Mouse (Mus musculus): Measurements from ENCODE around the gene Tbc1d20.
"Not testable (repeated sequence)": the region's sequence is repeated elsewhere in the genome, so short reads cannot be mapped to it uniquely, and the experiment has no call there.

Tbc1d20 gene

DNA sequence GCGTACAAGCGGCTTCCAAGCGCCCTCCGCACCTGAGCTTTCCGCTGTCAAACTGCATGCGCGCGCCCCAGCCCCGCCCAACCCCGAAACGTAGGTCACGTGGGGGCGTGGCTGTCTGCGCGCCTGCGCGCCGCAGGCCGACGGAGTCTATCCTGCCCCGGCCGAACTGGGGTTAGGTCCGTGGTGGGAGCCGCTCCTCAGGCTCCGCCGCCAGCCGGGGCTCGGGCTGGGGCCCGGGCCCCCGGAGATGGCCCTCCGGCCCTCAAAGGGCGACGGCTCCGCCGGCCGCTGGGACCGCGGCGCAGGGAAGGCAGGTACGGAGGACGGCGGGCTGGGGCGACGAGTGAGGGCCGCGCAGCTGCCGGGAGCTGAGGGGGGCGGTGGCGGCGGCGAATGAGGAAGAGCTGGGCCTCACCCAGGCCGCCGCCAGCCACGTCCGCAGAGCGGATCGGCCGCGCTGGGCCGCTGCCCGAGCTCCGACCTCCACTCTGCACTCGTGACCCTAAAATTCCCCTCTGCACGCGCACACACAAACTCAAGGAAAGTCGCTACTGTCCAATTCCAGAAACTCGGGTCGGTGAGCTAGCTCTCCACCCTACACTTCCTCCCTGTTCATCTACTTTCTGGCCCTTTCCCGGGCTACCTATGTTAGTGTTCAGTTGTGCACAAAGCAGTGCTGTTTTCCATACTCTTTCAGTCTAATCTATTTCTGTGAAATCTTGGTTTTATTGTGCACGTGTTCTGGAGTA lies at the start of gene Tbc1d20:
Gene Tbc1d20 (plus strand): TSS at position 102 of the 749 bp plus-strand sequence.
- DNase-seq: peak; percentile 94

DNA sequence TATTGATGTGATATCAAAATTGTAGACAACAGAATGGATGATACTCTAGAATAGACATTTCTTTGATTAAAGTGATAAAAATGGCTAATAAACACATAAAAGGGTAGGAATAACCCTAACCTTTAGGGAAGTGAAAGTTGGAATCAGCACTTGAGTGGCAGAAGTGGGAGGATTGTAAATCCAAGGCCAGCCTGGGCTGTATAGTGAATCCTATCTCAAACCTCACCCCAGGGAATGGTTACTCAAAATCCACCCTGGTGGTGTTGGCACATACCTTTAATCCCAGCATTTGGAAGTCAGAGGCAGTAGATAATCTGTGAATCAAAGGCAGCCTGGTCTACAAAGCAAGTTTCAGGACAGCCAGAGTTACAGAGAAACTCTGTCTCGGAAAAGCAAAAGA lies 46.4 kb upstream of the Tbc1d20 start:
- DNase-seq: no peak

DNA sequence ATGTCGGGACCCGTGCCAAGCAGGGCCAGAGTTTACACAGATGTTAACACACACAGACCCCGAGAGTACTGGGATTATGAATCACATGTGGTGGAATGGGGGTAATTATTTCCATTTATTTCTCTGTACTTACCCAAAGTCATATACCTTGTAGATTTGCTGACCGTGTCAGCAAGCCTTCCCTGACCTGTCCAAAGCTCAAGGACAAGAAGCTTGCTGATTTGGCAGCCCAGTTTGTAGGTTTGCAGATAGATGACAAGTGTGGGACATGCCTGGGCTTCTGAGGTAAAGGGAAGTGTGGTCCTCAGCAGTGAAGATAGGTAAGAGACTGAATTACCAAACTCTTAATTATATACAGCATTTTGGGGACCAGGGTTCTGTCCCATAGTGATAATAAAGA lies 43.1 kb upstream of the Tbc1d20 start:
- no peak for DNase-seq

DNA sequence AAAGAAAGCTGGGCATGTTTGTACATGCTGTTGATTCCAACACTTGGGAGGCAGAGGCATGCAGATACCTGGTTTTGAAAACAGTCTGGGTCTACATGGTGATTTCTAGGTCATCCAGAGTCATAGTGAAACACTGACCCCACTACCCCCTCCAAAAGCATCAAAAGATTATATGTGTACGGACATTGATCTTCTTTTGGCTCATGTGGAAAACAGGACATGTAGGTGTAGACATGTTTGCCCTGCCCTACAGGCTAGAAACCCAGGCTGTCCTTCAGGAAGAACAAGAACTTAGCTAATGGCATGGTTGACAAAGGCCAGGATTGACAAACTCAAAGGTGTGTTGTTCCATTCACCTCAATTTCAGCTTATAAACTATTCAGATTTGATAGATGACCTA lies 33.9 kb upstream of the Tbc1d20 start:
- no peak for DNase-seq

DNA sequence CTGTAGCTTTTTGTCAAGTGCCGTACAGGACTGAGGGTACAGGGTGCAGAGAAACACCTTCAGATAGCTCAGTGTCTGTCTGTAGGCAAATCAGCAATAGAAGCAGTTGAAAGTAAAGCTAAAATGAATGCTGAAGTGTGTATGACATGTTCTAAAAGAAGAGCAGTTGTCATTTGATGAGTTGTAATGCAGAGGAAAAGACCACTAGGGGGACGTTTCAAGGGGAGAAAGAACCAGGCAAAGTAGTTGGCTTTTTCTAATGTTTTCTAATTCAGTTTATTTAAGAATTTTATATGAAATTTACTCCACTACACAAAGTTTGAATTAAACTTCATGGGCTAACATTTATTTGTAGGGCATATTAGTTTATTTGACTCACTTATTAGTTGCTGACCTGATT lies 20.0 kb upstream of the Tbc1d20 start:
- DNase-seq: no peak

DNA sequence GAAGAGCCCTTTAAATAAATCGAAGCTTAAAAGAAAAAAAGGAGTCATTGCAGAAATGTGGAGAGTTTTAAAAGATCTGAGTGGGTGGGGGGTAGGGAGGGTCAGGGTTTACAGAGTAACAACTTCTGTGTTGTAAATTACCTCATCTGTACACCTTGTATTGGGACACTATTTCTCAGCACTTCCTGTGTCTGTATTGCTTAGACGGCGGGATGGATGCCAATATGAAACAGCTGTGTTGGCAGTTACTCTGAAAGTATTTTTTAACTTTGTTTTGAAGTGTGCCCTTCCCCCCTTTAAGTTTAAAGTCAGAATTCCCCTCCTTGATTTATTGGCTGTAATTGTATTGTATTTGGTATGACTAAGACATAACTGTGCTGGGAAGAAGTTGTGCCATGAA lies 12.2 kb upstream of the Tbc1d20 start:
- DNase-seq: no peak

DNA sequence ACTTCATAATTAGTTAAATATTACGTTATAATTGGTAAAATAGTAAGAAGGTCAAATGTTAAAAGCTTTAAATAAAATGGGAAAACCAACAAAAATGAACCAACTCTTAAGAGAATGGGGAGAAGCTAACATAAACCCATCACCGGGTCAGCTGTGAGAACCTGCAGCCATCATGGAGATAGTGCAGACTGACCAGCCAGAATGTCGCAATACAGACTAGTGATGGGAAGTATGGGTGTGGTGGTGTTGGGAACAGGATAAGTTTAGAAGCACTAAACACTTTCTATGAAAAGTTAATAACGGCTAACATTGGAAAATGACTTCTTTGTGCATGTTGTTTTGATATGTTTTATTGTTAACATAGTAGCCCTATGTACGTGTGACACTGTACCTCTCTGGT lies 6.1 kb upstream of the Tbc1d20 start:
- DNase-seq: no peak

DNA sequence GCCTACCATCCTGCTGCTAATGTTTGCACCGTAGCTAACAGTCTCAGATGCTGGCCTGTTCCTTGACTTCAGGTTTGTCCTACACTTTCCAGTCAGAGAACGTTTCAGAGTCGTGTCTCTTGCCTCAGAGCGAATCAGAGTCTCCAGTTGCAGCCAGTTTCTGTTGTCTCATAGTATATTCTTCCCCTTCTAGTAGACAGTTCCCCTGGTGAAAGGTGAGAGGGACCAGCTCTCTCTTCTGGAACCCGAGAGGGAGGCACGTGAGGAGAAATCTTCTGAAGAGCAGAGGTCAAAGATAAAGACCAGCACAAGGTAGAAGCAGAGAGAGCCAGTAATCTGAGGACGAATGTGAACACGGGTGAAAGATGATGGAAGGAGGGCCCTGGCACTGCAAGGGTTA lies 5.6 kb upstream of the Tbc1d20 start:
- no peak for DNase-seq

DNA sequence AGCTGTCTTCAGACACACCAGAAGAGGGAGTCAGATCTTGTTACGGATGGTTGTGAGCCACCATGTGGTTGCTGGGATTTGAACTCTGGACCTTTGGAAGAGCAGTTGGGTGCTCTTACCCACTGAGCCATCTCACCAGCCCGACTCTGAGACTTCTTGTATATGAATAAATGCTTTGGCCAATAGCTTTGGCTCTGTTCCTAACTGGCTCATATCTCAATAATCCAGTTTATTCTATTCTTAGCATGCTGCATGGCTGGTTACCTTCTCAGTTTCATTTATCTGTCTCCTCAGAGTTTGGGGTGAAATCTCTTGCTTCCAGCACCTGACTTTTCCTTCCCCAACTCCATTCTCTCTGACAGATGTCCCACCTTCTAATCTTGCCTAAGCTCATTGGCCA lies 4.0 kb upstream of the Tbc1d20 start:
- DNase-seq: not testable (repeated sequence)

DNA sequence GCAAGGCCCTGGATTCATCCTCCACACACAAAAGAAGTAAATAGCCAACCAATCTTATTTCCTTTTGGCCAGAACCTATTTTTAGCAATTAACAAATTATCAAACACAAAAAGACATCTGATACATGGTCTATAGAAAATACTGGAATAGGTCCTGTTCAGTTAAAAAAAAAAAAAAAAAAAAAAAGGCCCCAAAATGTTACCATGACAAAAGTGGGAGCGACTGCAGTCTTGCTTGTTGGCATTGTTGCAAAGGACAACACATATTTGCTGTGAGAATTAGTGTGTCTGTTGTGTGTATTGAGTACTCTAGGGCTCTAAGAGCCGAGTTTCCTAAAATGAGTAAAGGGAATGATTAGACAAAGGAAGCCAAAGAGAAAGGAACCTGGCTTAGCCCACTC lies 1.2 kb upstream of the Tbc1d20 start:
- no peak for DNase-seq

DNA sequence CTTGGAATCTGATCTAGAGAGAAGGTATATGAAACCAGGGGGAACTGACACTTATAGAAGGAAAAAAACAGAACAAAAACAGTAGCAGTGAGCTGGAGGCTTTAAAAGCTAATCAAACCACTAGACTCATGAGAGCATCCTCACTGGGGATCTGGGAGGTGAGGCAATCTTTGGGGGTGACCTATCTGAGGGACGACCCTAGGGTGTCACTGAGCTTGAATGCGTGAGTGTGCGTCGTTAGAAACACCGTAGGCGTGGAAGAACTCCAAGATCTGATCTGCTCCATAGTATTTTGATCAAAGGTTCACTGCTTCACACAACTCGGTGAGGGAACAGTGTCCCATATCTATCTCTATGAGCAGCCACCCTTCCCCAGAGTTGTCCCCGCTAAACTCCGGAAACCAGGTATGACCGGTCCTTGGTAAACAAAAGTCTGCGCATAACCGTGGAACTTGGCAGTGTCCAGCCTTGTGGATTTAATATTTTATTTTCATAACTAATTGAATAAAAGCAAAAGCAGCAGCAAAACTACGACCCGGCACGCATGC lies 375 bp upstream of the Tbc1d20 start:
- DNase-seq: no peak

DNA sequence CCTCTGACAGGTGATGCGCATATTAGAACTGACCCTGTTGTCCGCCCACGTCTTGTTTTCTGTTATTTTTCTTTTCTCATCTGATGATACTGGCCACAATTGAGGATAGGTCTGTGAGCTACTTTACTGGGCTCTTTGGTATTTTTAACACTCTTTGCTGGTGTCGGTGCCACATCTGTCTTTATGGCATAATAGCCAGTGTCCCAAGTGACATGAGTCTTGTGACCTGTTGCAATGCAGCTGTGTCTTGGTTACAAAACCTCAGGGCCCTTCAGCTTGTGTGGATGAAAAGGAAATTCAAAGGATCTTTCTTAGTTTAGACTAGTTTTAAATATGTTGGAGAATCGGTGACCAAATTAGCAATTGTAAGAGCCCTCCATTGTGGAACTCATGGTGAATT lies 913 bp downstream of the Tbc1d20 start:
- no peak for DNase-seq

DNA sequence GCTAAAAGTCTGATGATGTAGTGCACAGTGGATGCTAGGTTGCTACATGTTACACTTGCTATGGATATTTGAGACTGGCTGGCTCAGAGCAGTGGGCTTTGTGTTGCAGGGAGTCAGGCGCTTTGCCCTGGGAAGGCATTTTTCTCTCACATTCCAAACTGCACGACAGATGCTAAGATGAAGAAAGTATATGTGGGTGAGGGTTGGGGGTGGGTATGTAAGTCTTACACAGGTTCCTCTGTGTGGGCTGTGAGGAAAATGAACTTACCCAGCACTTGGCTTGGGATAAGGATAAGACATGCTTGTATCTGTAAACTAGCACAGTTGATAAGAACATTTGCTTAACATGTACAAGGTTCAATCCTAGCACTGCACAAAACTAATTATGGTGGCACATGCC lies 9.2 kb downstream of the Tbc1d20 start:
- no peak for DNase-seq

DNA sequence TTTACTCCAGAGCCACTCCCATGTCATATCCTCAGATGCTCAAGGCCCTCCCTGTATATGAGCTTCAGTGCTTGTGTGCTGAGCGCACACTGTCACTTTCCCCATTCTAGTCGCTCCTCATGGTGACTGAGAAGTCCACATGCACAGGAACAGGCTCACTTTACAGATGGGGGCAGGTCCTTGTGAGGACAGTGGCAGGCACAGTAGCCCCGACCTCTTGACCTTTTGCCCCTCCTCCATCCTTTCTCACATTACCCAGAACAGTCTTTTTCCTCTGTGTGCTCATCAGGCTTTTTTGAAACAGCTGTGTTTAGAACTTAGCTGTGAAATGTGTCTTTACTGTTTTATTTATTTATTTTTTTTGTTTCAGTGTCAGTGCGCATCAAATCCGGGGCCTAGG lies 10.2 kb downstream of the Tbc1d20 start:
- no peak for DNase-seq

DNA sequence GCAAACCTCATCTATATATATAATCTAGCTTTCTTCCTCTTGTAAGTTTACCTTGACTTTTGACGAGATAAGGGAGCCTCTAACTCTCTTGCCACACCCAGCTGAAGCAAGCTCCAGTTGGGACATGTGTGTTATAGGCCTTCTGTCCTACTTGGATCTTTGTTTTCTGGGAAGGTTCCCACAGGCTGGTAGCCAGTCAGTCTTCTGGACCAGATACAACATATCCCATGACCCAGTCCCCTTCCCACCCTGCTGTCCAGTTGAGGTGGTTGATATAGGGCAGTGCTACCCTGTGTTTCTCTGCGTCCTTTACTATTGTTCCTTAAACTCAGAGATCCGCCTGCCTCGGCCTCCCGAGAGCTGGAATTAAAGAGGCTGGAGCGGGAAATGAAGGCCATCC lies 11.9 kb downstream of the Tbc1d20 start:
- DNase-seq: no peak

DNA sequence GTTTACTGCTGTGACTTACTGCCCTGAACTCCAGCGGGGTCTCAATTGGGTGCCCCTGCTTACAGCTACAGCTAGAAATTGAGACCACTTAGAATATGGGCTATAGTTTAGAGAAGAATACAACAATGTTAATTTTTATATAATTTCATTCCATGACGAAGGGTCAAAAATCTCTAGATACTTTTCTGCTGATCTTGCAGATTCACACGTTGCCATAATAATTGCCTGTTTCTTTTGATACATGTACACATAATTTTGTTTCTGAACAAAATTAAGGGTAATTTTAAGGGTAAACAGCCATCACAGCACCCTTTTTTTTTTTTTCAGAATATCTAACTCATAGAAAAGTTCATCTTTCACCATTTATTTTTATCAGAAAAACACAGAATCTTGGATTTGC lies 13.6 kb downstream of the Tbc1d20 start:
- no peak for DNase-seq

DNA sequence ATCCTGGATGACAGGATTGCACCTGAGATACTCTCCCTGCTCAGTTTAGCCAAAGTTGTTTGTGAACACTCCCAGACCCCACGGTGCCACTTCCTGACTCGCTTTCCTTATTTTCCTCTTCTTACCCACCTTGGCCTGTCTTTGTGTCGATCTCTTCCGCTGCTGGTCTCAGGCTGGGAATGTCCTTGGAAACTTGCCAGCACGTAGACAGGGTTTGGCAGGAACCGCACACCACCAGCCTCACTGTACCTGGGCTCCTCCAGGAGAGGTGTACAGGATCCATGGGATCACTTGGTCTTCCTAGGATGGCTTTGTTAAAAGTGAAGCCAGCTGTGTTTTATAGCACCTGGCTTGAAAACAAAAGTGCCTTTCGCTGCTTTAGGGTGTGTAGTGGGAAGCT lies 19.4 kb downstream of the Tbc1d20 start:
- no peak for DNase-seq

DNA sequence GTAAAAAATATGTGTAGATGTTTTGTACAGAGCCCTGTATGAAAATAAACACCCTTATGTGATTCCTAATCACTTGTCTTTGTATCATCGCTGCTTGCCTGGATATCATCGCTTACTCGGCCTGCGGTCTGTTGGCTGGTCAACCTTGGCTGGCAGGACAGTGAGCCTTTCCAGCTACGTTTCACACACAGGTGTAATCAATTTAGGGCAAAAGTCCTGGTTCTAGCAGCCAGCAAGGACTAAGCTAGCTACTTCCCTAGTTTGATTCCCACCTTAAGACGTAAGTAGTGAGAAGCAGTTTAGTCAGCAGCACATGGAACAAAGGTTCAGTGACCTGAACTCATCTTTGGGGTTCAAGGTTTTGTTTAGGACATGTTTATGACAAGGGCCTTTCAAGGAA lies 20.3 kb downstream of the Tbc1d20 start:
- no peak for DNase-seq

DNA sequence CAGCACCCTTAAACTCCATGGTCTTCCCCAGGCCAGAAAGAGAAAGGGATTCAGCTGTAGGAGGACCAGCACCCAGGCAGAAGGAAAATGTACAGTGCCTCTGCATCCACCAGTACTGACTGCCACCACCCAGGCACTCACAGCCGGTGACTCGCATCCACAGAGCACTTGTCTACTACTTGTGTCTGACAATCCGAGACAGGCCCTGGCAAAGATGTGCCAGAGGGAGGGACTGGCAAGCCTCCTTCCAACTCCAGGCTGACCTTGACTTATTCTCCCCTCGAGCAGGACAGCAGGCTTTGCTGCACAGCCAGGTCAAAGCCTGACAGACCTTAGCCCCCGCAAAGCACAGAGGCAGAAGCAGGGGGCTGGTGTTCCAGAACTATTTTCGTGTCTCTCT lies 23.4 kb downstream of the Tbc1d20 start:
- DNase-seq: no peak

DNA sequence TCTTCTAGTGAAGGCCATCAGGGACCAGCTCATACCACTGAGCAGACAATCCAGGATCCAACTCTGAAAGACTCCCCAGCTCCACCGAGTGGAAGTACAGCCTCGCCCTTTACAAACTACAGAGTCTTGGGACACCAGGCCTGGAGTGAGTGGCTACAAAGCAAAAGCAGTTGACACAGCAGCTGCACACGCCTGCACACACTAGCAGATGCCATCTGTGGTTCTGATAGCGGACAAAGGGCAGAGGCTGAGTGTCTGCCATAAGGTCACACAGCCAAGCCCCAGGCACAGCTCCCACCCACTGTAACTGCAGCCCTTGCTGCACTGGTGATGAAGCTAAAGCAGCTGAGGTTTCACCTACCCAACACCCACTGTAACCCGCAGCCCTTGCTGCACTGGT lies 27.9 kb downstream of the Tbc1d20 start:
- no peak for DNase-seq

DNA sequence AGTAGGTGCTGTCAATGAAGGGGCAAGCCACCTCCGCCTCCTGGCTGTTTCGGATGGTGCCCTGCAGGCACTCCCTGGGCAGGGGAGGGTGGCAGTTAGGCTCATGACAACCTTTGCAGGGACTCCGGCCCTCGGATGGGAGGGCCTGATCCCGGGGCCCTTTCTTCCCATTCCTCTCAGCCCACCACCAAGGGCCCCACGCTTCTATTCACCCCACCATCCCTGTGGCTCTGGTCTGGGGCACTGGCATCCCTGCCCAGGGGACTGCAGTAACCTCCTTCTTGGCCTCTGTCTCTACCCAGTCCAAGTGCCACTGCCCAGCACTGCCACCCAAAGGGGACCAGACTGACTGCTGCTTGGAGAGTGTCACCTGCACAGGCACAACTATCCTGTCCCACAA lies 28.6 kb downstream of the Tbc1d20 start:
- DNase-seq: no peak

DNA sequence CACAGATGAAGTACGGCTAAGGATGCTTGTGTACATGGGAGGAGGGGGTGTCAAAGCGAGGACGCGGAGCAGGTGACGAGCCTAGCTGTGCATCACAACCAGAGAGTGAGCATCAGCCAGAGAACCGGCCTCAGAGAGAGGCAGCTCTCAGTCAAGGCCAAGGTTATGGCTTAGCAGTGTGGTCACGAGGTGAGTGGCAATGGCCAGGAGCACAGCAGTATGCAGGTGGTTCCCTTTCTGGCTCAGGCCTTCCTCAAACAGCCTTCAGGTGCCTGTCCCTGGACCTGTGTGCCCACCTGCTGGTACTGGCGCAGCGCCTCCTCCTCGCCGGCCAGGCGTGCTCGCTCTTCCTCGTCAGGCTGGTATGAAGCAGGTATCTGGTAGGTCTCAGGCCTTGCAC lies 30.3 kb downstream of the Tbc1d20 start:
- DNase-seq: no peak

DNA sequence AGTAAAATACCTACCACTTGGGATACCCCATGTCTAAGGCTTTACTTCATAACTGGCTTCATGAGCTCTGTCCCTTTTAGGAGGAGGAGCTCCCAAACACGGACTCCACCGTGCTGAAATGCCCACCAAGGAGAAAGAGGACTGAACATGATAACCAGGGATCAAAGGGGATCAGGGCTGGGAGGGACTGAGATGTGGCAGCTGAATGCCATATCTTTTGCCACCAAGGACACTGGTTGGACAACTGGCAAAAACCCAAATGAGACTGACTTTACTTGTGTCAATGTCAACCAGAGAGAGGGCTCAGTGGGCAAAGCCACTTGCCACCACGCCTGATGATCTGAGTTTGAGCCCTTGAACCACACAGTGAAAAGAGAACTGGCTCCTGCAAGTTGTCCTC lies 31.2 kb downstream of the Tbc1d20 start:
- no peak for DNase-seq

DNA sequence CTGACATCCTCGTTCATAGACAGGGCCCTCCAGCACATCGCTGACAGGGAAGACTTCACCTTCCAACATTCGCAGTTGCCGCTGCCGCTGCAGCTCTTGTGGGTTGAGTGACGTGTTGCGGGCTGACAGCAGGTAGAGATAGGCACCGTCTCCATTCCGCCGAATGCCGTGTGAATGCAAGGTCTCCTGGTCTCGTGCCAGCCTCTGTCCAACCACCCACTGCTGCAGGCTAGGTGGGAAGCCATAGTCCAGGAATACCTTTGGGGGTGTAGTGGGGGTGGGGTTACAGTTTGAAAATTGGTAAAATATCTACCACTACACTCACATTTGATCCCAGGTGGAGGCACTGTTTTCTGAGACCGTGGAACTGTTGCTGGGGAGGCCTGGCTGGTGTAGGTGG lies 32.5 kb downstream of the Tbc1d20 start:
- DNase-seq: no peak

DNA sequence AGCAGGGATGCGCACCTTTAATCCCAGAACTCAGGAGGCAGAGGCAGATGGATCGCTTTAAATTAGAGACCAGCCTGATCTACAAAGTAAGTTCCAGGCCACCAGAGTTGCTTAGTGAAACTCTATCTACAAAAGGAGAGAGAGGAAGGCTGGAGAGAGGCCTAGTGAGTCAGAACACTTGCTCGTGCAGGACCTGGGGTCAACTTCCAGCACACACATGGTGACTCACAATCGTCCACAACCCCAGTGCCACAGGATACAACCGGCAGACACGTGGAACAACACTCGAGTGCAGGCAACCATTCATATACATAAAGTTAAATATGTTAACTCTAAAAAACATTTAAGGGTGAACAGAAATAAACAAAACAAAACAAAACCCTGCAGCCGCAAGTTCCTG lies 33.0 kb downstream of the Tbc1d20 start:
- DNase-seq: no peak

All from kidney, adult 18-20 months (tissue).